8 mouse cellular contexts compared by ENCODE assay signal in genomic region chr4:155668689-155669597, GRCm38 (mm10). TPM values are rescaled to one million over a fixed set of nuclear protein-coding genes. Genes with fewer than 3 reads are reported as not detected.
DNase-seq lines count a peak whose midpoint lies in the region; ATAC-seq and TF ChIP-seq lines count a peak whose summit lies in the region.

TSS of gene Mib2 (minus strand) at chr4:155669198.

- peaks cover 7% of the 10 kb centered on the region for H3K4me1 ChIP-seq in embryonic facial prominence, embryonic 13.5 days
- H3K4me1 ChIP-seq in kidney, adult 2 months (ENCODE audit: control insufficient read depth, insufficient read depth, low read length) = peaks cover 4% of the 10 kb centered on the region
- H3K4me1 ChIP-seq in limb, embryonic 12.5 days (replicated peaks) = peaks cover 6% of the 10 kb centered on the region
- H3K4me1 ChIP-seq in midbrain, embryonic 15.5 days = peaks cover 21% of the 10 kb centered on the region
- H3K4me1 ChIP-seq in spleen, adult 2 months (ENCODE audit: control insufficient read depth, insufficient read depth, insufficient read length) = peaks cover 3% of the 10 kb centered on the region; the same call in 1 of the 2 replicates

- under 1% methylated on average over 73 of the region's 73 CpGs for WGBS in embryonic facial prominence, embryonic 13.5 days
- under 1% methylated on average over 73 of the region's 73 CpGs for WGBS in kidney, adult 2 months
- under 1% methylated on average over 73 of the region's 73 CpGs for WGBS in limb, embryonic 12.5 days
- WGBS in midbrain, embryonic 15.5 days = under 1% methylated on average over 73 of the region's 73 CpGs
- under 1% methylated on average over 73 of the region's 73 CpGs for WGBS in spleen, adult 2 months

- peak within 1 kb of the TSS; percentile 86 for H3K4me2 ChIP-seq in embryonic facial prominence, embryonic 13.5 days
- peak within 1 kb of the TSS; percentile 92 for H3K4me2 ChIP-seq in limb, embryonic 12.5 days
- peak within 1 kb of the TSS; percentile 94 for H3K4me2 ChIP-seq in midbrain, embryonic 15.5 days

- H3K27ac ChIP-seq in embryonic facial prominence, embryonic 13.5 days = peak within 1 kb of the TSS; percentile 88
- peak within 1 kb of the TSS; percentile 97 for H3K27ac ChIP-seq in kidney, adult 2 months (ENCODE audit: insufficient read depth, low read depth, low read length)
- peak within 1 kb of the TSS; percentile 82 for H3K27ac ChIP-seq in limb, embryonic 12.5 days
- peak within 1 kb of the TSS; percentile 87 for H3K27ac ChIP-seq in midbrain, embryonic 15.5 days
- peak within 1 kb of the TSS; percentile 85 for H3K27ac ChIP-seq in spleen, adult 2 months (ENCODE audit: insufficient read depth, low read length)

- H3K4me3 ChIP-seq in embryonic facial prominence, embryonic 13.5 days = peak within 1 kb of the TSS; percentile 91
- H3K4me3 ChIP-seq in kidney, adult 2 months (ENCODE audit: insufficient read depth, low read depth, low read length) = peak within 1 kb of the TSS; percentile 78
- peak within 1 kb of the TSS; percentile 81 for H3K4me3 ChIP-seq in limb, embryonic 12.5 days (replicated peaks)
- peak within 1 kb of the TSS; percentile 98 for H3K4me3 ChIP-seq in midbrain, embryonic 15.5 days
- peak within 1 kb of the TSS; percentile 84 for H3K4me3 ChIP-seq in spleen, adult 2 months (ENCODE audit: extremely low read depth, insufficient read depth, insufficient read length)

- H3K27me3 ChIP-seq in embryonic facial prominence, embryonic 13.5 days = no peaks in the 10 kb centered on the region
- no peaks in the 10 kb centered on the region for H3K27me3 ChIP-seq in kidney, adult 2 months (replicated peaks; ENCODE audit: control insufficient read depth, insufficient read depth, low read length)
- H3K27me3 ChIP-seq in limb, embryonic 12.5 days = no peaks in the 10 kb centered on the region
- H3K27me3 ChIP-seq in midbrain, embryonic 15.5 days (replicated peaks) = no peaks in the 10 kb centered on the region
- H3K27me3 ChIP-seq in spleen, adult 2 months (ENCODE audit: control insufficient read depth, insufficient read depth, low read length) = no peaks in the 10 kb centered on the region

- peaks cover 24% of the 10 kb centered on the region for H3K36me3 ChIP-seq in embryonic facial prominence, embryonic 13.5 days
- no peaks in the 10 kb centered on the region for H3K36me3 ChIP-seq in kidney, adult 2 months (ENCODE audit: control insufficient read depth, insufficient read depth, low read length)
- H3K36me3 ChIP-seq in limb, embryonic 12.5 days = peaks cover 24% of the 10 kb centered on the region
- H3K36me3 ChIP-seq in midbrain, embryonic 15.5 days (replicated peaks) = 0 out of 2 replicates have a peak, but pooled peaks cover 3% of the 10 kb centered on the region
- H3K36me3 ChIP-seq in spleen, adult 2 months (ENCODE audit: control insufficient read depth, insufficient read depth, low read length) = no peaks in the 10 kb centered on the region

- no peak for TF ChIP-seq CTCF in kidney, adult 2 months (conservative IDR thresholded peaks at IDR 0.05; ENCODE audit: insufficient read depth, insufficient read length, low read depth, low read length)
- no peak for TF ChIP-seq CTCF in spleen, adult 2 months (IDR thresholded peaks at IDR 0.05; ENCODE audit: extremely low read depth, insufficient read depth, insufficient read length, insufficient replicate concordance)

- H3K9ac ChIP-seq in embryonic facial prominence, embryonic 13.5 days = peak within 1 kb of the TSS; percentile 93
- peak within 1 kb of the TSS; percentile 79 for H3K9ac ChIP-seq in limb, embryonic 12.5 days (replicated peaks)
- peak within 1 kb of the TSS; percentile 95 for H3K9ac ChIP-seq in midbrain, embryonic 15.5 days

- H3K9me3 ChIP-seq in embryonic facial prominence, embryonic 13.5 days = no peaks in the 10 kb centered on the region
- no peaks in the 10 kb centered on the region for H3K9me3 ChIP-seq in limb, embryonic 12.5 days
- H3K9me3 ChIP-seq in midbrain, embryonic 15.5 days = no peaks in the 10 kb centered on the region

- DNase-seq in 3134 (ENCODE audit: extremely low read depth, insufficient read length, low spot score) = peak; percentile 91
- peak; percentile 97 to 98 for DNase-seq in adrenal gland, postnatal 36 days
- peak; percentile 97 to 98 for DNase-seq in heart, adult 18-20 months
- DNase-seq in kidney, adult 2 months = peak; percentile 98
- DNase-seq in spleen, adult 2 months (ENCODE audit: low read depth in 1 of 2, low spot score in 2 of 2) = peak; percentile 93 to 95

- TF ChIP-seq POLR2A in kidney, adult 2 months (IDR thresholded peaks at IDR 0.05; ENCODE audit: low read depth, low read length) = no peak
- TF ChIP-seq POLR2A in spleen, adult 2 months (IDR thresholded peaks at IDR 0.05; ENCODE audit: low read depth, low read length) = no peak

- ATAC-seq in embryonic facial prominence, embryonic 13.5 days (ENCODE audit: insufficient number of reproducible peaks, insufficient read depth, low FRiP score, low TSS enrichment, low read depth) = peak; percentile 99
- peak; percentile 98 for ATAC-seq in limb, embryonic 12.5 days (ENCODE audit: insufficient number of reproducible peaks, insufficient read depth, low FRiP score, low TSS enrichment, low read depth)
- ATAC-seq in midbrain, embryonic 15.5 days (replicated peaks) = peak; percentile 99

RNA-seq across cellular contexts. Expression of gene Mib2, which starts in this region (rescaled TPM):
- total RNA-seq in adrenal gland, postnatal 36 days (2021) = 10 to 100 TPM; 43.6 to 48.9 TPM
- polyA plus RNA-seq in embryonic facial prominence, embryonic 13.5 days (2015; fragmentation: Nextera tagmentation; extraction: Ambion mirVana) = 36.1 and 36.7 TPM in 2 replicates
- total RNA-seq in heart, adult 18-20 months (2021) = 10 to 100 TPM; 24.1 to 24.7 TPM
- 57.7 and 72.6 TPM in 2 replicates for polyA plus RNA-seq in kidney, adult 2 months (2012; rRNA removed)
- polyA plus RNA-seq in limb, embryonic 12.5 days (2016; fragmentation: Nextera tagmentation; extraction: Ambion mirVana) = 36.5 and 37.2 TPM in 2 replicates
- 61.0 and 62.1 TPM in 2 replicates for polyA plus RNA-seq in midbrain, embryonic 15.5 days (2015; fragmentation: Nextera tagmentation; extraction: Ambion mirVana)
- 56.8 and 67.4 TPM in 2 replicates for polyA plus RNA-seq in spleen, adult 2 months (2012; rRNA removed)

Comparison
In these comparisons a context has a peak if more than half of its experiments do, and no peak if none do; other contexts are left out.
1. Peak in every context shown above with its lines: DNase-seq, ATAC-seq, H3K4me3 ChIP-seq and H3K27ac ChIP-seq.